Mouse (Mus musculus) layer of hippocampus, adult 9-10 months (tissue): ENCODE data around the gene Sbf2.

Experiments
- DNase-seq: peaks from one replicate; pipeline ENCODE4 v3.0.0; 2022; ENCODE audit warnings: low spot score

Sbf2 gene

DNA sequence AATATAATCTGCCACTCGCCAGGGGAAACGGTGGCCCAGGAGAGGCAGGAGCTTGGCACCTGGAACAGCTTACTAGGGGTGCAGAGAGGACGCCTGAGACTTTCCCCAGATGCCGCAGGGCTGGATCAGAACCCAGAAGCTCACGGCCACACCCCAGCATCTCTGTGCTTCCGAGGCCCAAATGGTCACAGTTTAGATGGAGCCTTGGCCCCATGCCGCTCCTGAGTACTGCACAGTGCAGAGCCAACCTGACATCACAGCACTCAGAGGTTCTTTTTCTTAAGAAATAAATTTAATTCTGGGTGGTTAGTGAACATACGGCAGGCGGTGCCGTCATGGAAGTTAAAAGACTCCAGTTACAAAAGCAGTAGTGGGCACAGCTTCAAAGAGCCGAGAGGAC, 307.0 kb downstream of the Sbf2 start:
- DNase-seq: no peak

DNA sequence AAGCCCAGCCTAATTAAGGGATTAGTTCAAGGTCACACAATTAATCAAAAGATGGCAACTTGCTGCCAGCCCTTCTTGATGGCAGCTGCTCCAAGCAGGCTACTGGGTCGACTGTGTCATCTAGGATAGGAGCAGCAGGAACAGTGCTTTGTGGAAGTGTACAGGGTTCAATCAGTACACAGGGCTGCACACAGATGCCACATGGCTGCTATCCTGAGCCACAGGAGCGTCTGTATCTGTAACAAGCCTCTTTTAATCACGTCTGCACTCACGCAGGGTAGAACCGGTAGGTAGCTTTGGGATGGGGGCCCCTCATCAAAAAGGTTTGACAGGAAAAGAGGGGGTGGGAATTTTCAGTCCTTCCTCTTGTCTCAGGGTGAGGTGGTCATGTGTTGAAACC, 308.4 kb downstream of the Sbf2 start:
- DNase-seq: no peak

DNA sequence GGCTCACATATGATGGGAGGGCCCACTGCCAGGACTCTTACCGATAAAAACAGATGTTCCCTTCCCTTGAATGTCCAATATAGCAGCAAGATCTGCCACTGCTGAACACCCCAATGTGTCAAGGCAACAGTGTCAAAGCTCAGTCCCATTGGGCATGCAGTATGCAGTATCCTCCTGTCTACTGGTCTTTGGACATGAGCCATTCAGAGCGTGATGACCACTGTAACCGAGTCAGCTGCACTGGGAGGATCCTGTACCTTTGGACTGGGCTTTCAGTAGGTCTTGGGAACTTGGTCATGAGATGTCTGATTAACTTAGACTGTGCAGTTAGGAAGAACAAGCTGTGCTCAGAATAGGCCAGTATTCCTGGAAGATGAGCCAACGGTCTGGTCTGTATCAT, 309.2 kb downstream of the Sbf2 start:
- no peak for DNase-seq

DNA sequence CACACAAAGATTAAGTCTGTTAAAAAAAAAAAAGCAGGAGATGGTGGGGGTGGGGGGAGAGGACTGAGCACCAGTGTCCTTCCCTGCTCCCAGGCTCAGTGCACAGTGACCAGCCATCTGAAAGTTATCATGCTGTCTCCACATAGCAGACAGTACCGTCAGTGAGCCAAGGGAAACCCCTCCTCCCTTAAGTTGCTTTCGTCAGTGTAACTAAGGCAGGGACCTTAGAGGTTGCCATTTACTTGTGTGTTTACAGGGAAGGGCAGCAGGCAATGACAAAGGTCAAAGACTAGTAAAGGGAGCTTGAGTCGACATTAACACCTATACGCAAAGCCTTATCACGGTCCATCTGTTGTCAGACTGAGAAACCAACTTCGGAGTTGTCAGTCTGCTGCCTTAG, 311.8 kb downstream of the Sbf2 start:
- DNase-seq: no peak

DNA sequence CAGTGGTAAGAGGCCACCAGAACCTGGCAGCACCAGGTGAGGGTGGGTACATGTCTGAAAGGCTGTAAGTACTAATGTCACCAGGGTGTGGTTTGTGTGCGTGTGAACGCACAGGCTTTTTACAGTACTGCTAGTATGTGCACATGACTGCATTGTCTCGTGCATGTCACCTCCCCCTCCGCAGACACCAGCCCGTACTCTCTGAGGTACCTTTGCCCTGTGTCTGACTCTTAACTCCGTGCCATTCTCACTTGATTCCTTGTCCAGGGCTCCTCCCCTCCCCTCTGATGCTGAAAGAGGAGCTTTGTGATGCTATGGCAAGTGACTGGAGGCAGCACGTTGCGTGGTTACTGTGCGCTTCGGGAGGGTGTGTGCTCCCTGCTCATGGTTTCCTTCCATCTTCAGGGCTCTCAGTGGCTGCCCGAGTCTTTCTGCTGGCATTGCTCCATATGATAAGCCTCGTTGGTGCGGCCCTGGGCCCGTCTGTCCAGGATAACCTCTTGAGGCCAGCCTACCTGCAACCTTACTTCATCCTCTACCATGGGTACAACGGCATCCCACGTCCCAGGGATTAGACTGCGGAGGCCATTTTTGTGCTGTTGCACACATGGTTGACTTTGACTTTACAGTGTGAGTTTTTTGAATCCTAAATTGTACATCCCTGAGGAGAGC, 315.8 kb downstream of the Sbf2 start:
- no peak for DNase-seq

DNA sequence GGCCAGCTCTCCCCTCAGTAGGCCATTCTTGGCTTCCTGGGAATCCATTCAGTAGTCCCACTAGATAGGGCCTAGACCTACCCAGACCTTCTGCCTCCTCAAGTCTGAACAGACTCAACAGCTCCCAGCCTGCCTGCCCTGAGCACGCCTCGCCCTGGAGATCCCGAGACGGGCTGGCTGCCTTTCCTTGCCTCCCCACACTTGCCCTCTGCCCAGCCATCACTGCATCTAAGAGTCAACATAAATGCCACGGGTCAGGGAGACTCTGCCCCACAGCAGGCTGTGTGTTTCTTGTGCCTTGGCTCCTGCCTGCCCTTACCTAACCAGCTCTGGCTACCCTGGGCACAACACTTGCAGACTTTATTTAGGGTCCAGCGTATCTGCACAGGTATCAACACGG, 316.6 kb downstream of the Sbf2 start:
- no peak for DNase-seq

DNA sequence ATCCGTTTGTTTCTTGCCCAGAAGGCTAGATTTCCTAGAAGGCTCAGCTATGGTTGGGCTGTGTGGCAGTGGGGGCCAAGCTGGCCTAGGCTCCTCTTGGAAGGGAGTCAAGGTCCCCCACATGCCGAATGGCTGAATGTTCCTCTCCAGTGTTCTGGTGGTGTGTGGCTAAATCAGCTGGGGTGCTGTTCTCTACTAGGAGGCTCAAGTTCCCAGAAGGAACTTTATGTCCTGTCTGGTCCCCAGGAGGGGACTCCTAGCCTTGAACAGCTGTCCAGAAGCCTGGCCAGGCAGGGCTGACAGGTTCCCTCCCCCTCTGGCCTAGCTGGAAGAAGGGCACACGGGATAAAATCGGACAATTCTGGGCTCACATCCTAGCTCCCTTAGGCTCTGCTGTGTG, 317.1 kb downstream of the Sbf2 start:
- no peak for DNase-seq

DNA sequence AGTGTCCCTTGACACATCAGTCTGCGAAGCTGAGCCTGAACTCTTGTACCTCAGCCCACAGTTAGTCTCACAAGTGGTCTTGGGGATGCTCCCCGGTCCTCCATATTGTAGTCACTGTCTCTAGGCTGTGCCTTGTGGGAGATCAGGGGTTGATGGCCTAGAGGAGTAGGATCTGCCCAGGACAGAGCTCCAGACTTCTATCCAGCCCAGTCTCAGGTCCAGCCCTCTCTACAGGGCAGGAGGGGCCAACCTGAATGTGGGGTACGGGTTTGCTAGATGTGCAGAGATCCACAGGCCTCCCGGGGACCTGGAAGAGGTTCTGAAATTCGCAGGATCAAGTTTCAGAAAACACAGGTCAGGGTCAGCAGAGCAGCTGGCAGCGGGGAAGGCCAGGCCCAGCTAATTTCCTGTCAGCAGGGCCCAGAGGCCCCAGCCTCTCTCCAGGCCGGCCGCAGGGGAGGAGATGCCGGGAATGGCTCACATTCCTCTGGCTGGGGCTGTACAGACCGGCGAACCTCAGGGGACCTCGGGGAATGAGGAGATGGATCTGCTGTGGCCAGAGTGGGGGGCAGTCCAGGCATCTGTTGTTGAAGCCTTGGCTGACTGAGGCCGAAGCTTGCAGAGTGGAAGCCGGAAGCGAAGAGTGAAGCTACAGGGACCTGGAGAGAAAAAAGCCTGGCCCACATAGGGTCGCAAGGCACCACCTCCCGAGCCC, 317.7 kb downstream of the Sbf2 start:
- DNase-seq: no peak

DNA sequence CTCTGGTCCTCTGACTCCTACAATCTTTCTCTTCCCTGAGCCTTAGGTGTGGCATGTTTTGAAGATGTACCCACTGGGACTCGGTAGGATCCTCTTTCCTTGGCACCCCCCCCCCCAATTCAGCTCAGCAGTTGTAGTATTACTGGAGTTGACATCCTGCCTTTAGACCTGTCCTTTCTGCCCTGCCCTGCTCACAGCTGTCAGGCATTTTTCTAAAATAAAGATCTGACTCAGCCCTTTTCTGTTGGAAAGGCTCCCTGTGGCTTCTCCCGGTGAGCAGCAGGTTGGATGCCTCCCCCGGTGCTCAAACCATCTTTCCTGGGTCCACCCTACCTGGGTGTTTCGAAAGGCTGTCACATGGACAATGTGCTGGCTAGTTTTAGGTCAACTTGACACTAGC, 325.1 kb downstream of the Sbf2 start:
- DNase-seq: no peak

DNA sequence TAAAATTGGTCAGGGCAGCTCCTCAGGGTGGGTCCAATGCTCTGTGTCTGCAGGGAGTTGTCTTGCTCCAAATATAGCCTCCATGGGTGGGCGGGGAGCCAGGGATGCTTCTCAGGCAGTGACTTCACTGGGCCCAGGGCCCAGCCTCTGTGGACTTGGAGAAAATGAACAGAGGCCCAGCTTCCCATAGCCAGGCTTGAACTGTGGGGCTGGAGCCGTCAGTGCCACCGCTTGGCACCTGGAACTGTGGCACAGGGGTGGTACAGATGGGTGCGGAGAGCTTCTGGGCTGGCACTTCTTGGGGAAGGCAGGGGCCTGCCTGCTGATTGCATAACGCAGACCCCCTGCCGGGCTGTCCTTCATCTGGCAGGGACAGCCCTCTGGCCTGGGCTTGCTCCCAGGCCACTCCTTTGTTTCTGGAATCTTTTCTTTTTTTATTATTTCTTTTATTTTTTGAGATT, 326.0 kb downstream of the Sbf2 start:
- DNase-seq: no peak

DNA sequence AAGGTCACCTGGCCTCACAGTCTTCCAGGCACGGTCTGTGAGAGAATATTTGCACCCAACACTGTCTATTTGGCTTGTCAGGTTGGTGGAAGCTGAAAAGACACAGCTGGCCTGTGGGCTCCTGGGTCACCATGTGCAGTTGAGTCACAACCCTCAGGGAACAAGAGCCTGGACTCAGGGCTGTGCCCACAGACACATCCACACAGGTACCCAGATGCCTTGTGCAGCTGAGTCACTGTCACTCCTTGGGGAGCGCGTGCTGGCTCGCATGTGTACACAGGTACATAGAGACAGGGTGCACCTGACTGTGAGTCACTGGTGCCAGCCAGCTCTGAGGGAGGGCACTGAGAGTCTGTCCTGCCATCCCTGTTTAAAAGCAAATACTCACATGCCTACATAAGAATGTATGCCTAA, 326.5 kb downstream of the Sbf2 start:
- no peak for DNase-seq

DNA sequence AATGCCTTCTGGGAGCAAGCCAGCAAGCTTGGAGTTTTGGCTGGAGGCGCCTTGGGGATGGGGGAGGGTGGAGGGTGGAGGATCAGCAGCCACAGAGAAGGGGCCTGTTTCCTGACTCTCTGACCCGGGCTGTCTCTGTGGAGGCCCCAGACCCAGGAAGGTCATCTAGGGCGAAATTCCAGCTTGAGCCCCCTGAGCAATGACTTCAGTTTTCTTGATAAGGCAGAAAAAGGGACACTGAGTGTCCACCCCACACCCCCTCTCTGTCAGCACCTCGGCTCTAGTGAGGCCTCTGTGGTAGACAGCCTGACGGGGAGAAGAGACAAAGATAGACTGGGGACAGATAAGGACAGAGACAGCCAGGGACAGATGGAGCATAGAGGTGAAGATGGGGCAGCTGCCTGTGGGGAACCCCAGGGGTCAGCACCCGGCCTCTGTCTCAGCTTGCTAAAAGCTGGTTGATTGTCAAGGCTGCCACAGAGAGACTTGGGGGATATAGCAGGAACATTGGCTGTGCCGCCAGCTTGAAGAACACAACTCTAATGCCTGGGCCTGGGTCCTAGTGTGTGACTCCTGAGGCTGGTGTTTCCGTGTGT, 327.1 kb downstream of the Sbf2 start:
- DNase-seq: no peak

DNA sequence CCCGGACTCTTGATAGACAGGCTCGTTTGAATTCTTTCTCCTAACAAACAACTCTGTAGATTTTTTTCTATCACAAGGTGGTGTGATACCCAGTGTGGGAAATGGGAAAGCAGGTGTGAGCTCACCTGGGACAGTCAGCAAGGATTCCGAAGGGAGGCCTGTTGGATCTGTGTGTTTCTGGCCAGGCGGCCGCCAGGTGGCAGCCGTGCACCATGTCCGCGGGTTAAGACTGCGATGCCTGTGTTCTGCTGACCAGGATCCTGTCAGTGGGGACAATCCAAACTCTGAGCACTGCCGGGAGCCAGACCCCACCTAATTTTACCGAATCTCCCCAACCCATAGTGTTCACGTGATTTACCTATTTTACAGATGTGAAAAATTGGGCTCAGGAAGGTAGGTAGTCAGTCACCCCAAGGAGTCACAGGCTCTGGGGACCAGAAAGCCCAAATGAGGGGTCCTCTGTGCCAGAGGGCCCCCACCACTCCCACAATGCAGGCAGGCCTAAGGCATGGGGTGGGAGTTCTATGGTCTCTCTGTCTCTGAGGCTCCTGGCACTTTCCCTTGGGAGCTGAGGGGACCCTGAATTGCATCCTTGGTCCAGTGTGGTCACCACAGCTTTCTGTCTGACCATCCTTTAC, 327.8 kb downstream of the Sbf2 start:
- DNase-seq: peak; percentile 68

DNA sequence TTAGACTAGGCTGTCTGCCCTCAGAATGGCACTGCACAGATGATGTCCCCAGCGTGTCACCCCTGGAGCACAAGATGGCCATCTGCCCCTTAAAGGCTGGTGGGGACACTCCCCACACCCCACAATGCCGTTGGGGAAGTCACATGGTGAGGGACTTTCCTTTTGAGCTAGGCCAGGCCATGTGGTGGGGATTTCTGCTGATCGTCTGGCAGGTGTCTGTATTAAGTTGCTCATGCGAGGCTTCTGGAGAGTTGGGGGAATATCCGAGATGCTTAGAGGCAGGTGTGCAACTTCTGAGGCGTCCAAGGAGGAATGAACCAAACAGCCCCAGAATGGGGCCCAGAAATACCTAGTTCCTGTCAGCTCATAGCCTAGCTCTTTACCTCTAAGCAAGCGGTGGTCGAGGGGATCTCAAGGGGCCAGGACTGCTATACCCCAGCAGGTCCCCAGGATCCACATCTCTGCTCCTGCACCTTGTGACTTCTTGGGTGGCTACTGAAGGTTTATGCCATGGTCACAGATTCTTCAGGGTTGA, 328.5 kb downstream of the Sbf2 start:
- no peak for DNase-seq

DNA sequence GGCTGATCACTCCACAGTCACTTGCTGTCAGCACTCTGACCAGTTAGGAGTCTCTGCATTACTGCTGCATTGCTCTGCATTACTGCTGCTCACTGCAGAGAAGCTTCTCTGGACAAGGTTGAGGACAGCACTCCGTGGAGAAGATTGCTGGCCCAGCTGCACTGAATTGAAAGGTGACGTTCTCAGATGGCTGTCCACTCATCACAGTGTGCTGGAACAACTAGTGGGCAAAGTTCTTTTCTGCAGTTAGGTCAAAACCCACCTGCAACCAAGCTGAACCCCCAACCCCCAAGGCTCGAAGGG, 328.9 kb downstream of the Sbf2 start:
- no peak for DNase-seq

DNA sequence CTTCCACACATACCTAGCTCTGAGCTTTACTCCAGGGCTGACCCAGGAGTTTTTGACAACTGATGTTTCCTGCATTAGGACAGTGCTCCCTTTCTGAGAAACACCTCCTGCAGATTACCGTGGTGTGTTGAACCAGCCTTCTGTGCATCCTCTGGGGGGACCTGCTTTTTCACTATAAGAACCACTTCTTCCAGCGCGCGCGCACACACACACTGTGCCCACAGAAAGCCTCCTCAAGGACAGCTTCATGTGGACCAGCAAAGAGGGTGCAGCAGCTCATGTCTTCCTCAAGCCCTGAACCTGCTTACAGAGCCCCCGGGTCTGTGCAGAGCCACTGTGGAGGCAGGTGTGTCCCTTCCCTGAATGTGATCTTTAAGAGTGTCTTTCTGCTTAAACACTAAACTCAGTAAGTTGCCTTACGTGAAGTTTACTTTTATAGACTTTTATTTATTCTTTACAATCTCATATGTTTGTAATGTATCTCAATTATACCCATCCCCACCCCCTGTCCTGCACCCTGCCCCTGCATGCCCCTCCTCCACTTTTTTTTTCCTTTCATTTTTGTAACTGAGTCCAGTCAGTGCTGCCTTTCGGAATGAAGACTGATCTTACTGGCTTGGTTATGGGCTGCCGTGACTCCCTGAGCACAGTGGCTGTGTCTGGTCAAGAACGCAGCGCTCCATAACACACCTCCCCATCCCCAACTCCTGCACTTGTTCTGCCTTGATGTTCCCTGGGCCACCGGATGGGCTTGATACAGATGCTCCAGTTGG, 329.5 kb downstream of the Sbf2 start:
- DNase-seq: no peak

DNA sequence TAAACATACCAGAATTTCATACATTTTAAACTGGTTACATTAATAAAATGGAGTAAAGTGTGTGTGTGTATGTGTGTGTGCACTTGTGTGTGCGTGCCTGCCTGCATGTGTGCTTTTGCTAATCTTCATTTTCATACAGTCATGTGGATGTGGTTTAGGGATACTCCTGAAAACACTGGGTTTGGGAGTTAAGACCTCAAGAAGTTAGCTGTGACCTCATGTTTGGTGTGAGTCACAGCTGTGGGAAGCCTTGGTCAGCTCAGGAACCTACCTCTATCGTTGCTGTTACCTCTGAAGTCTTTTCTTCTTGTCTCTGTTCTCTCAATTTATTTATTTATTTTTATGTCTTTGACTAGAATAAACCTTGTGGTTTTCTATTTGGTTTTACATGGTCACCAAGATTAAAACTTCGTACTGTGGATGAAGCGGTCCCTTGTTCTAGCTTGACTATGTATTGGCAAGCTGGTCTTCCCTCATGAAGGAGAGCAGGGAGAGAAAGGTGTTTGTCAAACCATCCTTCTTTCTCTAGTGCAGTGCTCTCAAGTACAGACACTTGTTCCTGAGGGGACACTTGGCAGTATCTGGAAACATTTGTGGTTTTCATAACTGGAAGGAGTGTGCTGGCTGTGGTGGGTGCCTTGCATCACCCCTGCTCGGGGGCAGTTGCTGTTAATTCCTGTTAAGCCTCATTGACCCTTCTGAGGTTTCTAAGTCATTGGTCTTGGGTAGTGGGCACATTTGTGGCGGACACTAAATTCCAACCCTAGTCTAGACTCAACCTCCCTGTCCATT, 331.0 kb downstream of the Sbf2 start:
- no peak for DNase-seq

DNA sequence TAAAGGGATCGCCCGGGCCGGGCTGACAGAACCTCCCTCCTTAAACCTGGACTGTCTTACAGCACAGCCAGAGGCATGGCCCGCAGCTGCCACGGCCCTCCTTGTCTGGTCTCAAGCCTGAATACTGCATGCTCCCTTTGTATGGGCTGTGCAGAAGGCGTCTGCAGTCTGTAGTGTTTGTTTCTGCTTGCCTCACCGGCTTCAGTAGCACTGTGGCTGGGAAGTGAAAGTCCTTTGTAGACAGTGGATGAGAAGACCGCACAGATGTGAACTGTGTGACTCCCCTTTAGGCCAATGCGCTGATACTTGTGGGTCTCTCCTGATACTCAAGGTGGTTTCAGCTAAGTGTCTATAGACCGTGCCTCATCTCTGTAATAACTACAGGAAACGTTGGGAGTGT, 331.9 kb downstream of the Sbf2 start:
- no peak for DNase-seq

DNA sequence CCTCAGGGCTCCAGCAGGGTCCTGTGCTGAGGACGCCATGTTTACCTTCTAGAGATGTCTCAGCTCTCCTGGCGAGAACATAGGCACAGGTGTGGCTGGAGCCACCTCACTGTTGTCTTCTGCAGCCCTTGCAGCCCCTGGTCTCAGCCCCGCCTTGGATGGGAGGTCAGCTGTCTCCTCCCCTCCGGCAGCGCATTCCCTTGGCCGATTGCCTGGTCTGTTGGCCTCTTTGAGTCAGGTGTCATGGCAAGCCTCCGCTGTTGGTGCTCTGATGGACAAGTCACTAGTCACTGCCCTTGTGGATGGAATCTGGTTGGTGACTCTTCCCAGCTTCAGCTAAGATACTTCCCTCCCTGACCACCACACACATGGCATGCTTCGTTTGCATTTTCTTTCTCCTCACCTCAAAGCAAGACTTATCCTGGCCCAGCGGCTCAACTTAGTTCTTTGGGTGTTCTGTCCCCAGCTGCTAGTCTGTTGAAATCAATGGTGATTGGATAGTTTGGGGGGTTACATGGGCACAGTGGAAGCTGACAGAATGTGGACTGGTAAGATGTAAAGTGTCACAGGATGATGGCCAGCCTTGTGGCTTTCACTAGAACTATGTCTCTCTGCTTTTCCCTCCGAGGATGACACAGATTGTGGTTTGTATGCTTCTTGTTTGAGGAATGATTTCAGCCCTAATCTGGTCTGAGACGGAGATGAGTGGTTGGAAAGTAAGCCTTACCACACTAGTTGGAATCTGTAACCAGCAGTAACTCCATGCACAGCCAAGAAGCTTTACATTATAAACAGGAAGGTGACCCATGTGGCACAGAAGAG, 333.1 kb downstream of the Sbf2 start:
- DNase-seq: no peak

DNA sequence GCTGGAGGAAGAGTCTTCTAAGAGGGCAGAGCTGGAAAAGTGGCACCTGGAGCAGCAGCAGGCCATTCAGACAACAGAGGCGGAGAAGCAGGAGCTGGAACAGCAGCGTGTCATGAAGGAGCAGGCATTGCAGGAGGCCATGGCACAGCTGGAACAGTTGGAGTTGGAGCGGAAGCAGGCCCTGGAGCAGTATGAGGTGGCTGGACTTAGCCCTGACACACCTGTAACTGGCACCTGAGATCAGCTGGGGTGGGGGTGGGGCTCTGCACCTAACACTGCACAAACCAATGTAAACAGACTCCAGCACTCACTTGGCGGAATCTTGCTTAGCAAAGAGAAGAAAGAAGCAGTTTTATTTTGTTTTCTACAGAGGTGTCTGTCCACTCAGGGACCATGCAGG, 335.5 kb downstream of the Sbf2 start:
- DNase-seq: no peak
